Mouse (Mus musculus) neural tube, embryonic 11.5 days (tissue): ENCODE results near the gene Auts2. TPM values are rescaled to one million over a fixed set of nuclear protein-coding genes. Genes with fewer than 3 reads are reported as not detected.

ENCODE experiments used
- ATAC-seq: fragments of 200-750 bp; cut with Nextera tagmentation; 2 replicates; pipeline ENCODE4 v1.8.0; 2017; ENCODE audit warnings: moderate number of reproducible peaks, mild to moderate bottlenecking, moderate TSS enrichment, moderate library complexity; ENCODE audit not compliant: insufficient read depth, low FRiP score, low TSS enrichment
- DNase-seq: peaks from one replicate; pipeline ENCODE4 v3.0.0-alpha.2; 2015; ENCODE audit warnings: low spot score
- H3K27ac ChIP-seq: fragments of 300-500 bp; sonication (generic); 2 replicates; pipeline ENCODE4 v1.5.1; 2014; ENCODE audit warnings: low read depth, mild to moderate bottlenecking, low read length
- H3K27me3 ChIP-seq: fragments of 300-500 bp; sonication (generic); 2 replicates; pipeline ENCODE4 v1.6.1; 2014; ENCODE audit warnings: mild to moderate bottlenecking, low read length, mixed read lengths; ENCODE audit not compliant: control insufficient read depth, insufficient read depth
- H3K36me3 ChIP-seq: fragments of 300-500 bp; sonication (generic); 2 replicates; pipeline ENCODE4 v1.6.1; 2014; ENCODE audit warnings: mild to moderate bottlenecking, low read length, moderate library complexity, mixed read lengths; ENCODE audit not compliant: control insufficient read depth, insufficient read depth
- H3K4me1 ChIP-seq: fragments of 300-500 bp; sonication (generic); 2 replicates; pipeline ENCODE4 v1.6.1; 2014; ENCODE audit warnings: low read length, mixed read lengths; ENCODE audit not compliant: control insufficient read depth, insufficient read depth
- H3K4me2 ChIP-seq: fragments of 300-500 bp; sonication (generic); 2 replicates; pipeline ENCODE4 v1.6.1; 2014; ENCODE audit warnings: low read depth, mild to moderate bottlenecking, moderate library complexity
- H3K4me3 ChIP-seq: fragments of 300-500 bp; sonication (generic); 2 replicates; pipeline ENCODE4 v1.5.1; 2014; ENCODE audit warnings: low read depth, low read length
- H3K9ac ChIP-seq: fragments of 300-500 bp; sonication (generic); 2 replicates; pipeline ENCODE4 v1.6.1; 2014; ENCODE audit warnings: mild to moderate bottlenecking, low read length
- H3K9me3 ChIP-seq: fragments of 300-500 bp; sonication (generic); 2 replicates; pipeline ENCODE4 v1.6.1; 2016; ENCODE audit warnings: low read length; ENCODE audit not compliant: control insufficient read depth
- WGBS: fragments of 180-500 bp; shearing (Covaris S2); extraction: QIAGEN DNeasy Blood & Tissue Kit; methylation state at CpG from one replicate; pipeline ENCODE4 v1.1.7; 2014; 5-methylcytosine and 5-hydroxymethylcytosine counted together
- polyA plus RNA-seq: library from polyadenylated mRNA; unstranded; fragments of >200 nt; fragmentation: Nextera tagmentation; extraction: Ambion mirVana; gene quantifications from 2 replicates; pipeline ENCODE4 v1.2.1, GENCODE M21; 2014

Gene Auts2
- polyA plus RNA-seq, 1 experiment from 2014 or later: 45.0 TPM

- Histone ChIP-seq H3K9ac (no peak overlapping the region), H3K27ac (no peak overlapping the region), H3K4me3 (no peak overlapping the region), H3K4me2 (no peak overlapping the region), H3K27me3 (no peaks in the 10 kb centered on the region), H3K36me3 (no peaks in the 10 kb centered on the region), H3K4me1 (no peaks in the 10 kb centered on the region), H3K9me3 (no peaks in the 10 kb centered on the region)
- ATAC-seq: no peak
- 44% methylated on average over 8 of the region's 8 CpGs for WGBS
- peak; percentile 14 for DNase-seq
Measured at GRCm38 (mm10) chr5:132083753-132084326, 459.3 kb downstream of the Auts2 start.

DNA sequence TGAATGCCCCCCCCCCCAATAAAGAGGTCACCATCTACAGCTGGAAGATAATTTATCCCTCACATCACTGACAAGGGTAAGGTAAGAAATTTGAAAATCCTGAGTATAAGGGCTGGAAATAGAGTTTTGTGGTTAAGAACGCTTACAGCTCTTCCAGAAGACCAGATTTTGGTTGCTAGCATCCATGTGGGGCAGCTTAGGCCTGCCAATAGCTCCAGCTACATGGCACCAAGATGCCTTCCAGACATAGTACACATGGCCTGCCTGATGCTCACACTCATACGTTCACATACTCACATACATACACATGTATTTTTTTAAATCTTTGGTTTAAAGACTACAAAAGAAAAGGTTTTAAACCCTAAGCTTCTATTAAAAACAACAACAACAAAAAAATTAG is 467.2 kb downstream of the Auts2 start:
- no peak overlapping the region for H3K27ac ChIP-seq
- WGBS: 90% methylated on average over 2 of the region's 2 CpGs
- DNase-seq: no peak

DNA sequence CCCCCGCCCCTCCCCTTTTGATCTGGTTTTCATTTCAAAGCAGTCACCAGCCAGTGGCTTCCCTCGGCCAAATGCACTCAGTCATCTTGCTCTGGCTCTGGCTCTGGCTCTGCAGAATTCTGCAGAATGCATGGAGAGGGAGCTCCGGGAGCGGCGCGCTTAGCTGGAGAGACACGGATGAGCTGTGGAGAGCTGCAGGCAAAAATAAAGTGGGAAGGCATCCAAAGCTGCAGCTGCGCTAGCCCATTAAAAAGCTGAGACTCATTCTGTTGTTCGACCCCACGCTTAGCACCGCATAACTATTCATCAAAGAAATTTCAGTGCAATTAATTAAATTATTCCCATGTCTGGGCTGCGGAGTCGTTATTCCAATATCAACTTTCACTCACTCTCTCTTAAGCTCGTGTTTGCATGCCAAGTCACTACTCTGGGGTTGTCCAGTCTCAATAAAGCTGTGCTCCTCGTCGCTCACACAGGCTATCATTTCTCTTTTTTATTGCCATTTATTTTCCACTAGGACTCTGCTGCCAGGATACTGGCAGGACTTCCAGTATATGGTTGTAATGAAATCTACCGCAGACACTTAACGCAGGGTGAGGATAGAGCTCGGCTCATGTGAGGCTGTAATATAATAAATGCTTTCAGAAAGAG is 468.3 kb downstream of the Auts2 start:
- Histone ChIP-seq H3K36me3 (no peaks in the 10 kb centered on the region), H3K9me3 (no peaks in the 10 kb centered on the region), H3K27ac (peak overlapping the region; percentile 58), H3K27me3 (no peaks in the 10 kb centered on the region), H3K4me3 (no peak overlapping the region), H3K4me1 (peaks cover 32% of the 10 kb centered on the region), H3K4me2 (peak overlapping the region; percentile 32), H3K9ac (no peak overlapping the region)
- WGBS: 21% methylated on average over 19 of the region's 19 CpGs
- ATAC-seq: peak; percentile 58; the same call in 1 of the 2 replicates
- DNase-seq: peak; percentile 69

More for the DNA sequence above, 467.2 kb downstream of the Auts2 start:
- Histone ChIP-seq H3K4me3 (no peak overlapping the region), H3K9me3 (no peaks in the 10 kb centered on the region), H3K36me3 (no peaks in the 10 kb centered on the region), H3K4me1 (peaks cover 32% of the 10 kb centered on the region), H3K27me3 (no peaks in the 10 kb centered on the region), H3K4me2 (no peak overlapping the region), H3K9ac (no peak overlapping the region)
- ATAC-seq: no peak

- no peak overlapping the region for H3K4me3 ChIP-seq
- peak overlapping the region; percentile 32 for H3K4me2 ChIP-seq
- ATAC-seq: 0 out of 2 replicates have a peak, but pooled peaks have one; percentile 27
- H3K9me3 ChIP-seq: no peaks in the 10 kb centered on the region
- peak; percentile 70 for DNase-seq
- H3K9ac ChIP-seq: no peak overlapping the region
- 7% methylated on average over 11 of the region's 11 CpGs for WGBS
- peak overlapping the region; percentile 58 for H3K27ac ChIP-seq
- peaks cover 32% of the 10 kb centered on the region for H3K4me1 ChIP-seq
- H3K36me3 ChIP-seq: no peaks in the 10 kb centered on the region
- no peaks in the 10 kb centered on the region for H3K27me3 ChIP-seq
Measured at GRCm38 (mm10) chr5:132074360-132074723, 468.8 kb downstream of the Auts2 start.

DNA sequence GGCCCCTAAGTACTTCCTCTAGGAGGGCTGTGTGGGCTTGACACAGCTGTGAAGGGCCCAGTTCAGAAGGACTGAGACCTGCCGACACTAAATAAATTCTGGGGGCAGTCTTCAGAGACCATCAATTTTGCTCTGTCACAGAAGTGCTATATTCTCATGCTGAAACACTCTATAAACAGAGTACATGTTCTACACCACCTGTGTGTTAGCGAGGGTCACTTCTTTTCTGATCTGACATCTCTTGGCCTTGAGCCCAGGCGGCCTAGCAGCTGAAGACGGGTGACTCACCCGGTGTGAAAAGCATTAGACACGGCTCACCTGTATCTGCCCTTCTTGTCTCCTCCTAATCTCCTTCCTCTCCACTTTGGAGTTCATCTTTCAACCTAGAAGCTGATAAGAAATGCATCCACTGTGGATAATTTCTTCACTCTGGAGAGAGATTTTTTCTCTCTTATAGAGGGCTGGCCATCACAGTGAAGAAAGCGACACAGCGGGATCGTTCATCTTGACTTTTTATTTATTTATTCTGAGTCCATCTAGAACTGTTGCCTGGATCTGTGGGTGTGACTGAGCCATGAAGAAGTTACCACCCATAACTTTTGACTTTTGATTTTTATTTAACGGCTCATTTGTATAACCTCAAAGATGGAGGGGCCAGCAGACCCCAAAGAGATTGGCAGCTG is 469.3 kb downstream of the Auts2 start:
- no peaks in the 10 kb centered on the region for H3K27me3 ChIP-seq
- H3K27ac ChIP-seq: peak overlapping the region; percentile 58
- no peak overlapping the region for H3K9ac ChIP-seq
- H3K36me3 ChIP-seq: no peaks in the 10 kb centered on the region
- H3K4me3 ChIP-seq: no peak overlapping the region
- peaks cover 32% of the 10 kb centered on the region for H3K4me1 ChIP-seq
- peak; percentile 28 for DNase-seq
- ATAC-seq: no peak
- no peaks in the 10 kb centered on the region for H3K9me3 ChIP-seq
- H3K4me2 ChIP-seq: peak overlapping the region; percentile 6; the same call in 1 of the 2 replicates
- 42% methylated on average over 10 of the region's 10 CpGs for WGBS

DNA sequence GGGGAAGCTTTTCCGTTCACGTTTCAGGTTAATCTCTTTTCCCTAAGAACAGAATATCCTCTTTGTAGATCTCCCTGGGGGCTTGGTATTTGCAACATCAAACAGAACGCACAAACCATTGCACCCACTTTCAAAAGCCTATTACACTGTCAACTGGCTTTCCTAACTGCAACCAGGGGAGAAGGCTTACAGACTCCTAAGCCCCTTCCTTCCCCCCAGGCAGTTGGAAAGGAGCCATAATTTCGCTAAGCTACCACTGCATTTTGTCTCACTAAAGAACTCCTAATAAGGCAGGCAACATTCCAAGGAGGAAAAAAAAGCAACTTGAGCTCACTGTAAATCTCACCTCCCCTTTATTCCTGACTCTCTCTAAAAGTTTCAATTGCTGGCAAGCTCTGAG is 470.8 kb downstream of the Auts2 start:
- no peak overlapping the region for H3K4me3 ChIP-seq
- no peak overlapping the region for H3K9ac ChIP-seq
- no peak overlapping the region for H3K27ac ChIP-seq
- DNase-seq (no peak), ATAC-seq (no peak)
- no peaks in the 10 kb centered on the region for H3K36me3 ChIP-seq
- H3K4me2 ChIP-seq: no peak overlapping the region
- no peaks in the 10 kb centered on the region for H3K9me3 ChIP-seq
- H3K27me3 ChIP-seq: no peaks in the 10 kb centered on the region
- H3K4me1 ChIP-seq: peaks cover 38% of the 10 kb centered on the region
- WGBS: 37% methylated on average over 4 of the region's 4 CpGs

GRCm38 (mm10) chr5:132067750-132068739 is 475.1 kb downstream of the Auts2 start:
- Histone ChIP-seq H3K9ac (no peak overlapping the region), H3K9me3 (no peaks in the 10 kb centered on the region), H3K4me2 (no peak overlapping the region), H3K4me1 (peaks cover 13% of the 10 kb centered on the region), H3K27ac (no peak overlapping the region), H3K36me3 (no peaks in the 10 kb centered on the region), H3K4me3 (no peak overlapping the region), H3K27me3 (no peaks in the 10 kb centered on the region)
- peak; percentile 33 for DNase-seq
- WGBS: 42% methylated on average over 10 of the region's 10 CpGs
- ATAC-seq: no peak

- no peak overlapping the region for H3K9ac ChIP-seq
- WGBS: 92% methylated on average over 6 of the region's 6 CpGs
- H3K9me3 ChIP-seq: no peaks in the 10 kb centered on the region
- no peaks in the 10 kb centered on the region for H3K36me3 ChIP-seq
- H3K4me3 ChIP-seq: no peak overlapping the region
- H3K27me3 ChIP-seq: no peaks in the 10 kb centered on the region
- no peak for DNase-seq
- H3K27ac ChIP-seq: no peak overlapping the region
- no peak for ATAC-seq
- H3K4me1 ChIP-seq: no peaks in the 10 kb centered on the region
- H3K4me2 ChIP-seq: no peak overlapping the region
Measured at GRCm38 (mm10) chr5:132060116-132060515, 483.0 kb downstream of the Auts2 start.
